ENCODE assay signal across 14 mouse cellular contexts in genomic region chr14:33579771-33580484, GRCm38 (mm10). TPM values are rescaled to one million over a fixed set of nuclear protein-coding genes. Genes with fewer than 3 reads are reported as not detected.
A peak's percentile ranks its signal among the peaks of the same experiment; 100 is the strongest.
DNase-seq lines count a peak whose midpoint lies in the region; ATAC-seq lines count a peak whose summit lies in the region.
"Had no signal": no experiment of that assay in that cellular context is flagged by ENCODE, and none has a peak within 500 bp of the region (broad histone marks: within the 10 kb centered on the region; RNA-seq: fewer than 3 reads in every experiment).

No protein-coding gene starts in this region.

- peak overlapping the region; percentile 41 for H3K27ac ChIP-seq in neural tube, embryonic 15.5 days (replicated peaks)

- no peak overlapping the region for H3K9ac ChIP-seq in neural tube, embryonic 15.5 days (replicated peaks)

- no peaks in the 10 kb centered on the region for H3K36me3 ChIP-seq in neural tube, embryonic 15.5 days

- DNase-seq in embryo, embryonic 11 days, result peak; percentile 10
- no peak for DNase-seq in embryo, embryonic 9.5 days (ENCODE audit: extremely low spot score)
- peak; percentile 13 for DNase-seq in layer of hippocampus, adult 9-11 months
- DNase-seq in layer of hippocampus, postnatal 10 days (ENCODE audit: low spot score in 2 of 2), result no peak
- DNase-seq in ZHBTc4 (ENCODE audit: low read depth, low spot score), result peak; percentile 20
- no peak for DNase-seq in thymus, postnatal 14 days
- DNase-seq: adrenal gland, postnatal 25 days; cerebellum, adult 8-10 months; lung, postnatal 14 days; midbrain, embryonic 14.5 days had no signal

- H3K4me1 ChIP-seq in neural tube, embryonic 15.5 days, result peaks cover 5% of the 10 kb centered on the region; the same call in 1 of the 2 replicates

- ATAC-seq in neural tube, embryonic 15.5 days (ENCODE audit: low FRiP score), result peak; percentile 69; the same call in 1 of the 2 replicates
- no peak for ATAC-seq in monocyte, adult 5-6 weeks (replicated peaks; ENCODE audit: insufficient number of reproducible peaks, low FRiP score, low TSS enrichment, poor library complexity, severe bottlenecking)
- ATAC-seq: forebrain, embryonic 14.5 days had no signal

- H3K4me3 ChIP-seq in neural tube, embryonic 15.5 days (replicated peaks), result no peak overlapping the region

- 23% methylated on average over 7 of the region's 7 CpGs for WGBS in neural tube, embryonic 15.5 days

- no peak overlapping the region for H3K4me2 ChIP-seq in neural tube, embryonic 15.5 days
- H3K4me2 ChIP-seq: liver, embryonic 11.5 days had no signal

- no peaks in the 10 kb centered on the region for H3K9me3 ChIP-seq in neural tube, embryonic 15.5 days (replicated peaks)

- H3K27me3 ChIP-seq in neural tube, embryonic 15.5 days (replicated peaks), result no peaks in the 10 kb centered on the region

RNA-seq across cellular contexts. Expression of gene Ptpn20, which starts 9.1 kb away (rescaled TPM):
- total RNA-seq in layer of hippocampus, postnatal 10 days (2021), result 1 to 10 TPM in 1 of 2 experiments, under 1 TPM in 1; 0.73 to 1.3 TPM
- polyA plus RNA-seq in neural tube, embryonic 15.5 days (2015; fragmentation: Nextera tagmentation; extraction: Ambion mirVana), result 0.32 and 0.34 TPM in 2 replicates
- total RNA-seq in monocyte, adult 5-6 weeks (2017), result 0.19 to 1.3 TPM in 2 of 3 replicates, not detected in the other
- total RNA-seq: adrenal gland, postnatal 25 days had no signal

Comparison
In these comparisons a context has a peak if more than half of its experiments do, and no peak if none do; other contexts are left out.
1. DNase-seq: peak in embryo, embryonic 11 days (single experiment), layer of hippocampus, adult 9-11 months (single experiment) and ZHBTc4 (single experiment); none in embryo, embryonic 9.5 days (single experiment), layer of hippocampus, postnatal 10 days (0 of 2) and thymus, postnatal 14 days (single experiment).